Mouse (Mus musculus) CD4-positive helper T cell, adult 2 months (primary cell): ENCODE data around the gene Idh3a.
"Not testable (repeated sequence)": the region's sequence is repeated elsewhere in the genome, so short reads cannot be mapped to it uniquely, and the experiment has no call there.

Experiments
- DNase-seq: peaks from one replicate; pipeline ENCODE4 v3.0.0-alpha.2; 2012; ENCODE audit warnings: low read depth, missing footprints, low spot score

Idh3a gene

GRCm38 (mm10) chr9:54587863-54588262 lies 1.7 kb downstream of the Idh3a start:
- DNase-seq: no peak

DNA sequence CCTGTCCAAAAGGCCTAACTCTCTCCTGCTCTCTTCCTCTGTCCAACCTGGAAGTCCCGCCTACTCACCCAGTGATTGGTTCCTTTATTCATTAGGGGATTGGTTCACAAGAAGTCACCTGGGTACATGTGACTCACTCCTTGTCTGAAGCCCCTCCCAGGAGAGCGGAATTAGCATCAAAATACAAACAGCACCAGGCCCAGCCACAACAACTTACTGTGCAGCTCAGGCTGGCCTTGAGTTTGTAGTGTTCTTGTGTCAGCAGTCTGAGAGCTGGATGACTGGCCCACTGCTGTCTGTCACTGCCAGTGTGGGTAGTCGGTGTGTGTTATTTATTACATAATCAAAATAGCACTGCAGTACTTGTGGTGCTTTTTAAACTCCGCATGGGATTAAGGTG lies 7.5 kb downstream of the Idh3a start:
- not testable (repeated sequence) for DNase-seq

DNA sequence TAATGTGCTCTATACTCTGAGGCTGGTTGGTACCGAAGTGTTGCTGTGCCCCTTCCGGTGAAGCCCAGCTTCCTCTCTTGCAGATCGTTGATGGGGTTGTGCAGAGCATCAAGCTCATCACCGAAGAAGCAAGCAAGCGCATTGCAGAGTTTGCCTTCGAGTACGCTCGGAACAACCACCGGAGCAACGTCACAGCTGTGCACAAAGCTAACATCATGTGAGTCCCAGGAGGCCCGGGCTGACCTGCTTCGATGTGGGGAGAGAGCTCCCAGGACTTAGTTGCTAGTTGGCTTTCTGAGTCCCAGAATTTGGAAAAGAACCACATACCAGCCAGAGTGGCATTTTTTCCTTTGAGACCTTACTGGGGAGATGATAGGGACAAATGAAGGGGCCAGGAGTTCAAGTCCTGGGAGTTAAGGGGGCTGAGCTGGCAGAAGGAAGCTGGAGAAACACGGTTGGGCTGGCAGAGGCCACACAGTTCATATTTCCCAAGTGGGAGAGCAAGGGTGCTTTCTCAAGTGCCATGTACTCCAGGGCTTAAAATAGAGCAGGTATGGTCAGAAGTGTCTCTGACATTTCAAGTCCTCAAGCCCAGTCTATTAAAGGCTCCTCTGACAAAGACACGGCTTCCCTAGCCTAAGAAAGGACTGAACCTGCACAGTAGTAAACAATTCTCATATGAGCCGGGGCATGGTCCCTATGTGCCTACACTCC lies 10.8 kb downstream of the Idh3a start:
- no peak for DNase-seq

DNA sequence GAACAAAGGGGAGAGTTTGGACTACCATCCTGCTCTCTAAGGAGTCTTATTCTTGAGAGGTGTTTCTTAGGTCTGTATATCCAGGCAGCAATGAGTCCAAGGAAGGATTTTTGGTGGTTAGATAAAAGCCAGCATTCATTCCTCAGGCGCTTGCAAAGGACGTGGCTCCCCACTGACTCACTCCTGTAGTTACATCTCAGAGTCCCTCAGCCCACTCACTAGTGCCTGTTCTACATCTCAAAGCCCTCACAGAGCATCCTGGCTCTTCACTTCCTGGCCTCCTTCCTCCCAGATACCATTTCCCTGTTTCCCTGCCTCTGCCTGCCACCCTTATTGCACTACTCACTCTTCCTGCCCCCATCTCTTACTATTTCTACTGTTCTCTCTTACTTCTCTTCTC lies 16.3 kb downstream of the Idh3a start:
- DNase-seq: no peak

DNA sequence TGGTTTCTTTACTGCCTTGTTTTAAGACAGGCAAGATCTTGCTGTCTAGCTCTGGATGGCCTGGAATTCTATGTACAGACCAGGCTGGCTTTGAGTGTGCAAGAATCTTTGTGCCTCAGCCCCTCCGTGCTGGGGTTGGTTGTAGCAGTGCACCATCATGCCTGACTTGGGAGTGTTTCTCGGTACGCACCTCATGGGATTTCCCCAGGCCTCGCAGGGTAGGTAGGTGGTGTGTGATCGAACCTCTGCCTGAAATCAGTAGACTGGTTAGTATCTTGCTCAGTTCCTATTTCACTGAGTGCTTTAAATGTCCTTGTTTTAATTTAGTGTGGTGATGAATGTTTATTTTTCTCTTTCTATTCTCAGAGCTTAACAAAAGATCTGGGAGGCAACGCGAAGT lies 16.8 kb downstream of the Idh3a start:
- no peak for DNase-seq

- DNase-seq: no peak
These were observed 18.1 kb downstream of the Idh3a start for GRCm38 (mm10) chr9:54604131-54604654.

DNA sequence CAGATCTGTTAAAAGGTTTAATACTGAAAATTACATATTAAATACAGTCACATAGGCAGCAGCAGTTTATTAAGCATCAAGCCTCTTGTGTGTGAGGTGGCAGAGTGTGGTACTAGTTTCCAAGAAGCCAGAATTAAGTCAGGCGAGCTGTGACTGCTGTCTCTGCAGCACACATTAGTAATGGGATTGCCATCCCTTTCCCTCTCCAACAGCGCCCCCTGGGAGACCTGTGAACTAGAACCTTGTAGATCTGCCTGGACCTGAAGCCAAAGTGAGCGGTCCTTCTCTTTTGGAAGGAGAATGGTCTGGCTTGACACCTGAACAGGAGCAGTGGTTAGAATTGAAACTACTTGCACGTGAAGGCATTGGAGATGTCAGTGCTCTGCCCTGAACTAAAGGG lies 18.8 kb downstream of the Idh3a start:
- peak; percentile 26 for DNase-seq

GRCm38 (mm10) chr9:54612781-54613191 lies 26.7 kb downstream of the Idh3a start:
- peak; percentile 69 for DNase-seq

DNA sequence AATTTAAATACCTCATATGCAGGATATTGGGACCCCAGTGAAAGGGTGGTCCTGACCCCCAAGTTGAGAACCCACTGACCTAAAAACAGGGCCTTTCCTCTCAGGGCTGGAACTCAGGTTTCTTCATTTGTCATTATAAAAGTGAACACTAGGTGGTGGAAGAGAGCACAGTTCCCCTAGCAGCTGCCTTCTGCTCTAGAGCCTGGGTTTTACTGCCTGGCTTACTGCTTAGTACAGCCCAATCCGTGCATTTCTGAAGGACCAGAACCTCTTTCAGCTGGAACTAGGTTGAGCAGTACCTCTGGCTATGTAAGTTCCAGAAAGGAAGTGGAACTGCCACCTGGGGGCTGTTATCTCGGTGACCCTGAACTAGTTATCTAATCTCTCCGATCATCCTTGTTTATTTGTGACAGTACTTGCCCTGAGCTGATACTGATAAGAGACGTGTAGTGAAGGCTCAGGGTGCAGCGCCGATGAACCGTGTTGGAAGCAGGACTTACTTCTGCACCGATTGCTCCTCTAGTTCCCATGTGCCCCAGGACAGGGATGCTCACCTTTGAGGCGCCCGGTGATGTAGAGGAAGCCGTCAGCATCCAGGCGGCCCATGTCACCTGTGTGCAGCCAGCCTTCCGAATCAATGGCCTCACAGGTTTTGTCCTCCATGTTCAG lies 28.2 kb downstream of the Idh3a start:
- peak; percentile 66 for DNase-seq

DNA sequence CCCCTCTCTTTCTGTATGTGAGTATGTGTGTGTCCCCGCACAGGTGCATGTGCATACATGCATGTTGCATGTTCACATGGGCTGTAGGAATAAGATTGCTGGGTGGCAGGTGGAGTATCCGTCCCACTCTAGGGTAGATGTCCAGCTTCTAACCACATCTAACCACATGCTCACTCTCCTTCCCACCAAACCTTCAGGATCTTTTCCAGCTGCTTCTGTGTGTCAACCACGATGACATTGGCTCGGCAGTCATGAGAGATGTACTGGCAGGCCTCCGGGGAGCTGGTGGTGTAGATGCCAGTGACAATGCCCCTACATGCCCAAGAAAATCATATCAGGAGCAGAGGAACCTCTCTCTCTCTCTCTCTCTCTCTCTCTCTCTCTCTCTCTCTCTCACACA lies 41.1 kb downstream of the Idh3a start:
- no peak for DNase-seq

DNA sequence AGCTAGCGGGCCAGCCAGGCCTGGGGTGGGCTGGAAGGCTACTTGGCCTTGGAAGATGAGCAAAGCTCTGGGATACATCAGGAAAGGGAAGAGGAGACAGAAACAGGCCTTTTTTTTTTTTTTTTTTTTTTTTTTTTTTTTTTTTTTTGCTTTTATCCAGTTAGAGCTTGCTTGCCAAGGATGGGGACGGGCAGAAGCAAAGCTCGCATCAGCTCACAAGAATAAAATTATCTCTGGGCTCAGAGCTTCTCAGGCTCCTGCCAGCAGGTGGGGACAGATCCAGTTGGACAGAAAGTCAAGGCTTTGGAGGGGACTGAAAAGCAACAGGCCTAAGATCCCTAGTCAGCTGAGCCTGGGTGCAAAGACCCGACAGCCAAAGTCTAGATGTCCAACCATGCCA lies 42.6 kb downstream of the Idh3a start:
- DNase-seq: no peak

- no peak for DNase-seq
These were observed 43.6 kb downstream of the Idh3a start for GRCm38 (mm10) chr9:54629613-54630261.

DNA sequence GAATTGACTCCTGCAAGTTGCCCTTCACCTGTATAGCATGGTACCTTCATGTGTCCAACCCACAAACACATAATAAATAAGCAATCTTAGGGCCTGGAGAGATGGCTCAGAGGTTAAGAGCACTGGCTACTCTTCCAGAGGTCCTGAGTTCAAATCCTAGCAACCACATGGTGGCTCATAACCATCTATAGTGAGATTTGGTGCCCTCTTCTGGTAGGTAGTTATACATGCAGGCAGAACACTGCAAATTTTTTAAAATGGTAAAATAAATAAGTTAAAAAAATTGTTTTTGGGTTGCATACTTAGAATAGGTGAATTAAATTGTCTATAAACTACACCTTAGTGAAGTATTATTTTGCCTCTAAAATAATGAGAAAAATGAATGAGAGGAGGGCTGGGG lies 44.8 kb downstream of the Idh3a start:
- no peak for DNase-seq

DNA sequence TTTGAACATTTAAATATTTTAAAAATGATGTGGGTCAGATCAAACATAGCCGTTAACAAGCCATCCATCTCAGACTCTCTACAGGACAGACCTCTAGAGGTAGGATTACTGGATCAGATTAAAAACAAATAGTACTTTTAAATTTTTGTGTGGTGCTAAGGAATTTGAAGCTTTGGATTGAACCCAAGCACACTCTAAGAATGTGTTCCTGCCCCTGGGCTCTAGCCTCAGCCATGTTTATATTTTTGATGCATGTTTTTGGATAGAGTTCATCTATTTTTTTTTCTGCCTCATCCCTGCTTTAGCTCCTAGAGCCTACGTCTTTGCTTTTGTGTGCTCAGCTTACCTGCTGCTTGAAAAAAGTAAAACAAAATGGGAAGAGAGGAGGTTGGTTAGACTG lies 47.3 kb downstream of the Idh3a start:
- DNase-seq: no peak

DNA sequence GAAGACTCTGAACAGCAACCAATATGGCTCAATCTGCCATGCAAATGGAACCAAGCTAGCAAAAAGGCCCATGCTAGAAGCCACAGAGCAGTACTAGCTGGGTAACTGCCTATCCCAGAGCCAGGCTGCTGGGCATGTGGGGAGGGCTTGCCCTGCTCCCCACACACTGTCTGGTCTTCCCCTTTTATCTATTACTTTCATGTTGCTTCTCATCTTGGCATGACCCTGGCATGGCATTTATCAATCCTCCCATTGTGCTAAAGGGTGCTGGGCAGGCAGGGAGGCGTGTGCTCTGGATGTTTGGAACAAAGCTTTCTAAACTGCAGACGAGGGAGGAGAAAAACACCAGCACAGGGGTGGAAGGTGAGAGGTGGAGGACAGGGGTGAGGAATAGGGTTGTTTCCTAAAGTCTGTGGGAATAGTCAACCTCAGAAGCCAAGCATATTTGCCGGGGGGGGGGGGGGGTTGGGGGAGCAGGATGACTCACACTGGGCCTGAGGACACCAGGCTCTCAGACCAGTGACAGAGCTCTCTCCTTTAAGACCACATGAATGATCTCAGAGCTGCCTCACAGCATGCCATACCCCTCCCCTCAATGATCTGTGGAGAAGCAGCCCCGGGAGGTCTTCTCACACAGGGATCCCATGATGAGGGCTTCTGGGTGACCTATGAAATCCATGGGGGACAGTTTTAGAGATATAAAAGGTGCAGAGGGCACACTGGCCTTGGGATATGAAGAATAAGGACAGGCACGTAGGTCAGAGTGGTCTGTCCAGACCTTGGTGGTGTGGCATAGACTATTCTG lies 51.6 kb downstream of the Idh3a start:
- no peak for DNase-seq

GRCm38 (mm10) chr9:54639192-54639591 lies 53.1 kb downstream of the Idh3a start:
- no peak for DNase-seq

GRCm38 (mm10) chr9:54641548-54641947 lies 55.4 kb downstream of the Idh3a start:
- no peak for DNase-seq

DNA sequence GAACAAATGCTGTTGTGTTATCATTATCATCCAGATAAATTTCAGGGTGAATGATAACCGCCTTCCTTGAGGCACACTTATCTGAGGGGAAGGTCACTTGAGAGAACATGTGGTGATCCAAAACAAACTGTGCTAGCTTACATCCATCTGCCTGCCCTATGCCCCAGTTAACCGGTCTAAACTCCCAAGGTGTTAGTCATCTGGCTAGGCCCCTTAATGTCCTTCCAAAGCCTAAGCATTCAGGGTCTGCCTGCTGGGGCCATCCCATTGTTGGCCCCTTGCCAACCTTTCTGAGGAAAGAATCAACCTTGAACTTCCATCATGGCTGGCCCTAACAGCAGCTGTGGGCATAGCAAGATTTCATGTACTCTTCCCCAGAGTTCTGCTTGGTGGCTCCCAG lies 56.0 kb downstream of the Idh3a start:
- no peak for DNase-seq

- peak; percentile 76 for DNase-seq
These were observed 56.4 kb downstream of the Idh3a start for GRCm38 (mm10) chr9:54642556-54642955.

DNA sequence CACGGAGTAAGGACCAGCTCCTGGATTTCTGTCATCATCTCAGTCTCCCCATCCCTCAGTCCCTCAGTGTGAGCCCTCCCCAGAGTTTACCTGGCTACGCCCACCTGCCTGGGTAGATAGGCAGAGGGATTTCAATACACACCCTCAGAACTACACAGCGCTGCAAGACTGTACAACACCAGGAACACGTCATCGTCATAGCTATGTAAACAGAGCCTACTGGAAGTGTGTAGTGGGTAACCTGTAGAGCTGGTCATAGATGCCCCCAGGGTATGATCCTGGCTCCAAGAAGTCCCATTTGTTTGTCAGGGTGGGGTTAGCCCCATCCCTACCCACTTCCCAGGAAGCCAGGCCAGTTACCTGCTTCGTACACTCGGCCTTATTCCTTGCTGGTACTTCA lies 57.0 kb downstream of the Idh3a start:
- DNase-seq: no peak

DNA sequence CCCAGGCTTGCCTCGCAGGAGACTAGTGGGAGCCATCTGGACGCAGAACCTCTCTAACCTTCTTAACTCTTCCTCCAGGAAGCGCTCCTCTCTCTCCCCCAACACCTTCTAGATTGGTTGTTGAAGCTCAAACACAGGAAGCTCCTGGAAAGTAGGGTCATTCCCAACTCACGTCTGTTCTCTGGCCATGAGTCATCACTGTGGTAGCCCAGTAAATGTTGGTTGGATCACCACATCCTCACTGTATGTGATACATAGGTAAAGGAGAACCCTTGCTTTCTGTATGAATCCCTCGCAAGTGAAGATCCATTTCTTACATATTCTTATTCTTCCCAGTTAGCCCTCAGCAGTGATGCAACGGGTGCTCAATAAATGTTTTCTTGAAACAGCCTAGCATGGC lies 59.4 kb downstream of the Idh3a start:
- DNase-seq: no peak

- no peak for DNase-seq
These were observed 60.1 kb downstream of the Idh3a start for GRCm38 (mm10) chr9:54646252-54646651.
